Mouse (Mus musculus): ENCODE data around the gene Golga1. TPM values are rescaled to one million over a fixed set of nuclear protein-coding genes. Genes with fewer than 3 reads are reported as not detected.

Gene Golga1
- total RNA-seq, 1 experiment from 2014 or later, result 24.7 TPM

DNA sequence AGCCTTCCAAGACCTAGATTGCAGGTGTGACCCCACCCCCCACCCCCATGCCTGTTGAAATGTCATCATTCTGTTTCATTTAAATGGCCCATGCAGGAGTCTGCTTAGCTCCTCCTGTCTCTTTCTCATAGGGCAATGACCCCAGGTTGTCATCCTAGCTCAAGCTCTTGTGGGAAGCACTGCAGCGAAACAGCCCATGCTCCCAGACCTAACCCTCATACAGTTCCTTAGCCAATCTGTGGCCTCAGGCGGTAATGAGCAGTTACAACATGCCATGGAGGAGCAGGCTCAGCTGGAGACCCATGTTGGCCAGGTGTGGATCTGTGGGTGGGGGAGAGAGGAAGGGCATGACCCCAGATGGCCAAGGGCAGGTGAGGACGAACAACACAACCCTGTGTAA, 90.2 kb downstream of the Golga1 start:
- DNase-seq, result no peak

DNA sequence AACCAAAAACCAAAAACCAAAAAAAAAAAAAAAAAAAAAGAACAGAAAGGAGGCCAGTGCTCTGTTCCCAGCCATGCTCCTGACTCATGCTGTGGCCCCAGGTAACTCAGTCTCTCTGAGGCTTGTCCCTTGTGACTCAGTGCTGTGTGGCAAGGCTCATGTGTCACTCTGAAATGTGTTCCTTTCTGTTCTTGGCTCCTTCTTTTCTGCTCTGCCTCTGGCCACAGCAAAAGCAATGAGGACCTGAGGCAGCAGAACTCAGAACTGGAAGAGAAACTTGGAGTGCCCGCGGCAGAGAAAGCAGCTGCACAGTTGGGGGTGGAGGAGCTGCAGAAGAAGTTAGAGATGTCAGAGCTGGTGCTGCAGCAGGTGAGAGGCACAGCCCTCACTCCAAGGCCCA, 91.2 kb downstream of the Golga1 start:
- peak; percentile 34 for DNase-seq

DNA sequence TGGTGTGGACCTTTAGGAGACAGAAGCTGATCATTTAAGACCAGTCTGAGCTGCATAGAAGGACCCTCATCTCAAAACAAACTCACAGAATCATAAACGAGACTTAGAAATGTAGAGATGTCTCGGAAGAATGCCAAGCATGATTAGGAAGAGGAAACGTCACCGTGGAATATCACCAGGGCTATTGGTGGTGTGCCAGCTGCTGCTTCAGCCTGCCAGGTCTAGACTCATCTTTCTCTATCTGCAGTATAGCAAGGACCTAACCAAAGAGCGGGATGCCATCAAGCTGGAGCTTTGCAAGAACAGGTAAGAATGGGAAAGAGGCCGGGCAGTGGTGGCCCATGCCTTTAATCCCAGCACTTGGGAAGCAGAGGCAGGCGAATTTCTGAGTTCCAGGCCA, 91.6 kb downstream of the Golga1 start:
- peak; percentile 67 for DNase-seq

DNA sequence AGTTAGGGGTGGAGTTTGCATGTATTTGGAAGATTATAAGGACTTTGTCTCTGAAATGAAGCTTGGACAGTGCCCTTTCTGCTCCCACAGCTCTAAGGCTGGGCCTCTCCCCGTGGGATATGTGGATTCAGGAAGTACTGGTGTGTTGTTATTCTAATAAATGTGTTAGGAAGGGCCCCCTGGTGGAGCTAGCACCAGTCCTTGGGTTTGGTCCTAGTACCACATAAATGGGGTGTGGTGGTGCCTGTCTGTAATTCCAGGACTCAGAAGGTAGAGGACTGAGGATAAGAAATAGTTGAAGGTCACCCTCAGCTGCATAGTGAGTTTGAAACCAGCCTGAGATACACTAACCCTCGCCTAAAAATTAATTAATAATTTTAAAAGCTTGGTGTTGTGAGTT, 92.1 kb downstream of the Golga1 start:
- DNase-seq, result no peak

DNA sequence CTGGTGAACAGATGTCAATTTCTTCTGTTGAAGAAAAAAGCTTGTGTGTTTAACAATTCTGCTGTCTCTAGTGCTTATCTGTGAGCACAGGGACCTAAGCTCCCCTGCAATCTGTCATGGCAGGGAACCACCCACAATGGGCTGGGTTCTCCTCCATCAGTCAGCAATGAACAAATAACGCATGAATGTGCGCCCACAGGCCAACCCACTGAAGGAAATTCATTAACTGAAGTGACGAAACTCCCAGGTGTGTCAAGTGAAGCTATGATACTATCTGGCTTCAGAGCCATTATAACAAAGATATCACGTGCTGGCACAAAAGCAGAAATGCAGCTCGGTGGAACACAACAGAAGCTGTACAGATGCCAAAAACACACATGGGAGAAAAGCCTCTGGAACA, 95.3 kb downstream of the Golga1 start:
- DNase-seq, result no peak

DNA sequence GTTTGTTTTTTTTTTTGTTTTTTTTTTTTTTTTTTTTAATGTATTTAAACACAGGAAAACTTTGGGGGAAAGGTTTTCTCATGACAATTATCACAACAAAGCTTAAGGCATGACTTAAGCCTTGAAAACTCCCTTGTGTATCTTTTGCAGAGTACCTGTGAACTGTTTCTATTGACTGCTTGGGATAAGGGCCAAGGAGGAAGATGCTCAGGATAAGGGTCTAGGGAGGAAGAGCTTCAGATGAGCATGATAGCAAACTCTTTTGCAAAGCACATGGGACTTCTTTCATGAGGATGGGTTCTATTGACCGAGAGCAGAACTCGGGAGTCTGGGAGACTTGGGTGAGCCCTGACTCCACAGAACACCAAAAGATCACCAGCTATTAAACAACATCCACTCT, 95.7 kb downstream of the Golga1 start:
- DNase-seq, result no peak

Other genes with a start within 250 kb of the Golga1 start
- gene Nr6a1, start 137.9 kb downstream of the Golga1 start, total RNA-seq (2021), result 4.5 and 7.7 TPM in 2 replicates
- 13.5 and 17.8 TPM in 2 replicates for gene Olfml2a, start 133.6 kb downstream of the Golga1 start, total RNA-seq (2021)
- gene Wdr38, start 68.1 kb downstream of the Golga1 start, total RNA-seq (2021), result 0.22 and 0.45 TPM in 2 replicates
- 71.6 and 76.5 TPM in 2 replicates for gene Arpc5l, start 60.2 kb downstream of the Golga1 start, total RNA-seq (2021)
- 384 and 477 TPM in 2 replicates for gene Rpl35, start 59.9 kb downstream of the Golga1 start, total RNA-seq (2021)
- gene Scai, start 125.2 kb upstream of the Golga1 start, total RNA-seq (2021), result 12.2 and 12.3 TPM in 2 replicates
- 81.0 and 81.2 TPM in 2 replicates for gene Ppp6c, start 160.9 kb upstream of the Golga1 start, total RNA-seq (2021)

Measured in adrenal gland, postnatal 14 days (tissue).